Mouse (Mus musculus) gastrocnemius, adult 18-20 months (tissue): ENCODE measurements at regions not wholly inside any gene's neighbourhood (a gene's known extent, or its start where the extent isn't known, plus 50 kb on each side); places are given as distances from the start of the nearest gene placed in this dataset. TPM values are rescaled to one million over a fixed set of nuclear protein-coding genes. Genes with fewer than 3 reads are reported as not detected.
"Not testable (repeated sequence)": the region's sequence is repeated elsewhere in the genome, so short reads cannot be mapped to it uniquely, and the experiment has no call there.

Experiments used
- DNase-seq: peaks from one replicate; pipeline ENCODE4 v3.0.0; 2021; ENCODE audit warnings: low spot score
- microRNA-seq: library from miRNA; unstranded; fragments of <30 nt; microRNA quantifications from one replicate; pipeline ENCODE4 v1.2.0, GENCODE M21; 2021

GRCm38 (mm10) chr3:6118721-6119120 lies 368.1 kb downstream of the Gm8797 start:
- DNase-seq = no peak

- not testable (repeated sequence) for DNase-seq
These were observed 385.1 kb downstream of the Gm8797 start for GRCm38 (mm10) chr3:6135754-6136153.

DNA sequence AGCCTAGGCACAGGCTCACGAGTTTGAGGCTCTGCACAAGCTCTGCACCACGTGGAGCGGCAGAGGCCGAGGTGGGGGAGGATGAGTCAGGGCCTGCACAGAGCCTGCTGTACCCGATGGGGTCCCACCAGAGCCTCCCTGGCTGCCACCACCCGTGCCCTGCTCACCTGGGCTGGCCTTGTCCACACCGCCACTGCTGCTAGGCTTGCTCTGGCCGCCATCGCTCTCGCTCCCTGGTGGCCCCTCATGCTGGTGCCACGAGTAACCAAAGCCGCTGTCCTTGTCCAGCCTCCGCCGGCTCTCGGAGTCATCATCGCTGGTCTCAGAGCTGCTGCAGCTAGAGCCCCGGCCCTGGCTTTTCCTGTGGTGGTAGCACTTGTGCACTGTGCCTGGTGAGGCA lies 386.8 kb downstream of the Gm8797 start:
- DNase-seq = no peak

- DNase-seq = no peak
These were observed 423.2 kb downstream of the Gm8797 start for GRCm38 (mm10) chr3:6173775-6174174.

DNA sequence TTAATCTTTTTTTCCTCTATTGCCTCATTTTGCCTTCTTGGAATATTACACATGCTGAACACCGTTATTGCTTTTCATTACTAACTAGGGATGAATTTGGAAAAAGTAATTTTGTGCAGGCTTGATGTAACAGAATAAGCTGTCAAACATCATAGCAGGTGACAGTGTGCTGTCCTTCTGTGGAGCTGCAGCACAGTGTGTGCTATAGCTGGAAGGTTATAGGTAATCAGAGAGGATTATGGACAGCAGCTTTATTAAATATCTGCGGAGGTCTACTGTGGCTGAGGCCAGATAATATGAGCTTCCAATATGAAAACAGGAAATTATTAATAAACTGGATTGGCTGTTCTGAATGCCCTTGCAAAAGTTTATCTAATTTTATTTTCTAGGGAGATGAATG lies 431.9 kb downstream of the Gm8797 start:
- DNase-seq = no peak

DNA sequence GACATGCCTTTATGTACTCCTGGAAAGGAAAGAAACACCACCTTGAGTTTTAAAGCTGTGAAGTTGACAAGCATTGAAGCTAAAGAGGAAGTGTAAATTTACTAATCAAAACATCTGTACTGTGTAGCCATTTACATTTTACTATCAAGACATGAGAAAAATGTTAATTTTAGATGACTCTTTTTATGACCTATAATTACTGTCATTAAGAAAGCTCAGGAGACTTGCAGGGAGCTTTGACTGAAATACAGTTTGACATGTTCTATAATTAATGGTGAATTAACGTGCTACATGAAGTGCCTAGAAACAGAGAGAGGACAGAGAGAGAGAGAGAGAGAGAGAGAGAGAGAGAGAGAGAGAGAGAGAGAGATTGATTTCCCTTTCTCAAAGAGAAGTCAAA lies 432.8 kb downstream of the Gm8797 start:
- DNase-seq = no peak

- no peak for DNase-seq
These were observed 415.6 kb downstream of the 1700008P02Rik start for GRCm38 (mm10) chr3:6204656-6205055.

- no peak for DNase-seq
These were observed 391.6 kb downstream of the 1700008P02Rik start for GRCm38 (mm10) chr3:6228685-6229084.

Small RNAs in the stretch of these regions (microRNA-seq; reads per million reads assigned to microRNA genes)
- gene Gm25144 = not detected
- gene Gm25352 = not detected
